Mouse (Mus musculus) forebrain, embryonic 10.5 days (tissue): ENCODE data around the gene Eif6. TPM values are rescaled to one million over a fixed set of nuclear protein-coding genes. Genes with fewer than 3 reads are reported as not detected.

Experiments
- DNase-seq: peaks from one replicate; pipeline ENCODE4 v3.0.0-alpha.2; 2017; ENCODE audit warnings: low spot score; ENCODE audit errors: extremely low spot score
- H3K27ac ChIP-seq: fragments of 300-500 bp; sonication (generic); 2 replicates; pipeline ENCODE4 v1.5.1; 2016; ENCODE audit warnings: mild to moderate bottlenecking
- H3K27me3 ChIP-seq: fragments of 300-500 bp; sonication (generic); 2 replicates; pipeline ENCODE4 v1.6.1; 2016; ENCODE audit warnings: mild to moderate bottlenecking; ENCODE audit not compliant: poor library complexity, severe bottlenecking
- H3K36me3 ChIP-seq: fragments of 300-500 bp; sonication (generic); replicated peaks from 2 replicates; pipeline ENCODE4 v1.6.1; 2016; ENCODE audit warnings: mild to moderate bottlenecking, moderate library complexity
- H3K4me1 ChIP-seq: fragments of 300-500 bp; sonication (generic); 2 replicates; pipeline ENCODE4 v1.6.1; 2016
- H3K4me3 ChIP-seq: fragments of 300-500 bp; sonication (generic); 2 replicates; pipeline ENCODE4 v1.5.1; 2016; ENCODE audit warnings: mild to moderate bottlenecking, moderate library complexity
- H3K9me3 ChIP-seq: fragments of 300-500 bp; sonication (generic); 2 replicates; pipeline ENCODE4 v1.6.1; 2016; ENCODE audit warnings: mild to moderate bottlenecking, moderate library complexity
- WGBS: fragments of 180-500 bp; shearing (Covaris S2); methylation state at CpG from one replicate; pipeline ENCODE4 v1.1.7; 2016; 5-methylcytosine and 5-hydroxymethylcytosine counted together
- polyA plus RNA-seq: library from polyadenylated mRNA; unstranded; fragments of >200 nt; fragmentation: Nextera tagmentation; extraction: Ambion mirVana; gene quantifications from 2 replicates; pipeline ENCODE4 v1.2.1, GENCODE M21; 2016

Eif6 gene
- polyA plus RNA-seq, 1 experiment from 2014 or later, result 249 TPM

- Histone ChIP-seq H3K4me3 (no peak overlapping the region), H3K27me3 (peaks cover 57% of the 10 kb centered on the region), H3K4me1 (peaks cover 13% of the 10 kb centered on the region), H3K36me3 (no peaks in the 10 kb centered on the region), H3K9me3 (no peaks in the 10 kb centered on the region), H3K27ac (no peak overlapping the region)
- no peak for DNase-seq
- WGBS, result 78% methylated on average over 10 of the region's 10 CpGs
Observed at GRCm38 (mm10) chr2:155776824-155777687, 49.7 kb downstream of the Eif6 start.

DNA sequence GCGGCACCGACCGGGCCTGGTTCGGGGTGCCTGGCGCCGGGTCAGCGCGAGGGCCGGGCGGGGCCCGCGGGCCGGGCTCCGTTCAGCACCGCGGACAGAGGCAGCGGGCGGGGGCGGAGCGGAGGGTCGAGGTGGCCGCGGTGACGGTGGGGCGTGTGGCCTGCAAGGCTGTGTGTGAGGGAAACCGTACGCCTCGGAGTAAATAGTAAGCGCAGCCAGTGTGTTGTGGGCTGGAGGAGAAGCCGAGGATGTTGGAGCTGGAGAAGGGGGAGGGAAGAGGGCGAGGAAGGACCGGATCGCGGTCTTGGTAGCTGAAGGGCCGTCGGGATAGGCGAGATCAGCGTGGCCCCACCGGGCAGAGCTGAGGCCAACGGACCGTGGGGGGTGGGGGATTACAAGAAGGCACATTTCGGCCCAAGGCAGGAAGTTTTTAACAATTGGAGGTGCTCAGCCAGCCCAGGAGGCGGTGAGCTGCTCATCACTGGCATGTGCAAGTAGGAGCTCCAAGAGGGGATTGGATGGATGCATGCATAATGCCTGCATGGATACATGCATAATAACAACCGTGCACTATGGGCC lies 51.0 kb downstream of the Eif6 start:
- H3K27ac ChIP-seq, result peak overlapping the region; percentile 56; the same call in 1 of the 2 replicates
- WGBS, result 5% methylated on average over 44 of the region's 44 CpGs
- DNase-seq, result peak; percentile 66
- peaks cover 13% of the 10 kb centered on the region for H3K4me1 ChIP-seq
- H3K36me3 ChIP-seq, result no peaks in the 10 kb centered on the region
- peaks cover 57% of the 10 kb centered on the region for H3K27me3 ChIP-seq
- no peaks in the 10 kb centered on the region for H3K9me3 ChIP-seq
- H3K4me3 ChIP-seq, result peak overlapping the region; percentile 66

- 16% methylated on average over 99 of the region's 100 CpGs for WGBS
- Histone ChIP-seq H3K4me3 (peak within 1 kb of the TSS; percentile 66), H3K27me3 (peaks cover 57% of the 10 kb centered on the region), H3K4me1 (peaks cover 13% of the 10 kb centered on the region), H3K9me3 (no peaks in the 10 kb centered on the region), H3K27ac (peak within 1 kb of the TSS; percentile 56; the same call in 1 of the 2 replicates), H3K36me3 (no peaks in the 10 kb centered on the region)
- no peak for DNase-seq
Observed at GRCm38 (mm10) chr2:155774927-155775684, 51.6 kb downstream of the Eif6 start, which contains the start of gene Mmp24. TSS of gene Mmp24 (plus strand) at chr2:155775342.

DNA sequence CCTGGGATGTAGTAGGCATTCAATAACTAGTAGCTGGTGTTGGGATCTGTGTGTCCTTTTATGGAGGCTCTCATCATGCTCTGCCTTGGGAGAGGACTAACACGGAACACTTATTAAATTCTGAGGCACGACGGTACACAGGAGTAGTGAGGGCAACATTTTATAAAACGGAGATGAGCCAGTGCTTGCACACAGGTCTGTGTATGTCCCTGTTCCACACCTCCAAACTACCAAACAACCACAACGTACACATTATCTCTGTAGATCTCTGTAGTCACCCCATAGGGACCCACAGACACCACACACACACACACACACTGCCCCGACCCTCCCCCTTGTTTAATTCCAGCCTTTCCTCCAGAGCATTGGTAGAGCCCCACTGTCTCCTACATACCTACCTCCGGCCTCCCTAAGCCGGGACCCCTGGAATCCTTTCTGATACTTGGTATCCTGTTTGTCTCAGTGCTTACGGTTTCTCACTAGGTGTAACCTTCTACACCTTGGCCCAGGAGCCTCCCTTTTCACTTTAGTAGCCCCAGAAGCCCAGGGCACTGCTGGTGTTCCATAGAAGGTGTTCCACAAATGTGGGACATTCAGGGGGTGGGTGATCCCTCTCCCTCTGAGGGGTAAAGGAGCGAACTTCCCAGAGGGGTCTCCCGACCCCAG lies 52.3 kb downstream of the Eif6 start:
- 66% methylated on average over 11 of the region's 11 CpGs for WGBS
- DNase-seq, result no peak
- Histone ChIP-seq H3K4me1 (peaks cover 13% of the 10 kb centered on the region), H3K4me3 (peak overlapping the region; percentile 66; the same call in 1 of the 2 replicates), H3K27me3 (peaks cover 57% of the 10 kb centered on the region), H3K27ac (no peak overlapping the region), H3K9me3 (no peaks in the 10 kb centered on the region), H3K36me3 (no peaks in the 10 kb centered on the region)

- Histone ChIP-seq H3K9me3 (no peaks in the 10 kb centered on the region), H3K27me3 (peaks cover 57% of the 10 kb centered on the region), H3K27ac (no peak overlapping the region), H3K36me3 (no peaks in the 10 kb centered on the region), H3K4me3 (no peak overlapping the region), H3K4me1 (peaks cover 13% of the 10 kb centered on the region)
- 68% methylated on average over 4 of the region's 4 CpGs for WGBS
- no peak for DNase-seq
Observed at GRCm38 (mm10) chr2:155773664-155774063, 53.1 kb downstream of the Eif6 start.

Other genes starting within 250 kb of the Eif6 start
- 22.6 and 24.2 TPM in 2 replicates for gene Gss, start 234.1 kb downstream of the Eif6 start, polyA plus RNA-seq
- gene Myh7b, start 215.7 kb downstream of the Eif6 start, polyA plus RNA-seq, result 0.67 and 0.73 TPM in 2 replicates
- 116 and 126 TPM in 2 replicates for gene Trpc4ap, start 134.5 kb downstream of the Eif6 start, polyA plus RNA-seq
- gene Edem2, start 97.5 kb downstream of the Eif6 start, polyA plus RNA-seq, result 30.5 and 30.9 TPM in 2 replicates
- not detected in 2 replicates for gene Gm17581, start 91.1 kb downstream of the Eif6 start, polyA plus RNA-seq
- gene Procr, start 75.8 kb downstream of the Eif6 start, polyA plus RNA-seq, result 1.1 TPM in 2 replicates
- gene Mmp24, start 51.6 kb downstream of the Eif6 start, polyA plus RNA-seq, result 0.17 and 0.35 TPM in 2 replicates
- 5.9 and 6.8 TPM in 2 replicates for gene BC029722, start 7.5 kb downstream of the Eif6 start, polyA plus RNA-seq
- gene Fam83c, start 7.9 kb upstream of the Eif6 start, polyA plus RNA-seq, result 0.26 and 0.29 TPM in 2 replicates
- 78.4 and 82.2 TPM in 2 replicates for gene Uqcc1, start 103.4 kb upstream of the Eif6 start, polyA plus RNA-seq
- gene Gm15557, start 113.8 kb upstream of the Eif6 start, polyA plus RNA-seq, result not detected in 2 replicates
- 0.27 and 0.88 TPM in 2 replicates for gene Gdf5, start 118.4 kb upstream of the Eif6 start, polyA plus RNA-seq
- gene Cep250, start 129.5 kb upstream of the Eif6 start, polyA plus RNA-seq, result 28.8 and 28.9 TPM in 2 replicates
- 1.4 and 2.1 TPM in 2 replicates for gene 6430550D23Rik, start 181.1 kb upstream of the Eif6 start, polyA plus RNA-seq
- gene Ergic3, start 181.1 kb upstream of the Eif6 start, polyA plus RNA-seq, result 194 and 199 TPM in 2 replicates
- not detected in 2 replicates for gene Fer1l4, start 226.0 kb upstream of the Eif6 start, polyA plus RNA-seq
- gene Spag4, start 238.2 kb upstream of the Eif6 start, polyA plus RNA-seq, result 4.1 TPM in 2 replicates